Mouse (Mus musculus): ENCODE results near the gene Cfap61. TPM values are rescaled to one million over a fixed set of nuclear protein-coding genes. Genes with fewer than 3 reads are reported as not detected.

Cfap61 gene
- polyA plus RNA-seq, 1 experiment from 2014 or later: 0.28 TPM

DNA sequence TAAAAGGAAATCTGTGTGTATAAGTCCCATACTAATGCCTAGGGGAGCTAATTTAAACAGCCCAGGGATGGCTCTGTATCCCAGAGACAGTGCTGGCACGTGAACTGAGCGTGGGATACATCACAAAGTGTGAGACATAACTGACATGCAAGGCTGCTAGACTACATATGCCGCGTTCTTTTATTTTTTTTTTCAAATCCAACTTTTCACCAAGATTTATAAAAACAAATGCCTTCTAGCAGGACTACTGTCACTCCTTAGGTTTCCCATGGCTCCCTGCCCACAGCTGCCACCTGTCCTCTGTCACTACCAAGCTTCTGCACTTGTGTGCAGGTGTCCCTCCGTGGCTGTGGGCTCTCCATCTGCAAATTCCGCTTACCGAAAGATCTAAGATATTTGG, 239.6 kb downstream of the Cfap61 start:
- Histone ChIP-seq H3K4me3 (no peak overlapping the region), H3K27me3 (no peaks in the 10 kb centered on the region), H3K4me1 (replicated peaks) (no peaks in the 10 kb centered on the region), H3K9me3 (replicated peaks) (no peaks in the 10 kb centered on the region), H3K27ac (no peak overlapping the region), H3K9ac (no peak overlapping the region), H3K4me2 (no peak overlapping the region), H3K36me3 (no peaks in the 10 kb centered on the region)
- 80% methylated on average over 7 of the region's 7 CpGs for WGBS
- no peak for ATAC-seq (replicated peaks; ENCODE audit: insufficient number of reproducible peaks, insufficient read depth, low FRiP score, low read depth)

DNA sequence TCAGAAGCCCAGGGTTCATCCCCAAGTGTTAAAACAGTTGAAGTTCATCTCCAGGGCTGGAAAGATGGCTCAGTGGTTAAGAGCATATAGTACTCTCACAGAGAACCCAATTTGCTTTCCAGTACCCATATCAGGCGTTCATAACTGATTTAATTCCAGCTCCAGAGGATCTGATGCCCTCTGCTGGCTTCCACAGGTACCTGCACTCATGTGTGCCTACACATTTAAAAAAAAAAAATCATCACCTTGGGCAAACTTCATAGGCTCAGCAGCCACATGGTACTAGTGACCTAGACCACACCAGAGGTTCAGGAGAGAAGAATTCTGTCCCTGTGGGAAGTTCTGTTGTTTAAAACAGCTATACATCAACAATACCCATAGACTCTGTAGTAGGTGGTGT, 244.1 kb downstream of the Cfap61 start:
- no peak overlapping the region for H3K27ac ChIP-seq
- no peak for ATAC-seq (replicated peaks; ENCODE audit: insufficient number of reproducible peaks, insufficient read depth, low FRiP score, low read depth)
- no peaks in the 10 kb centered on the region for H3K36me3 ChIP-seq
- peaks cover 7% of the 10 kb centered on the region for H3K27me3 ChIP-seq
- 63% methylated on average over 1 of the region's 1 CpGs for WGBS
- H3K4me1 ChIP-seq (replicated peaks): no peaks in the 10 kb centered on the region
- no peak overlapping the region for H3K9ac ChIP-seq
- H3K4me3 ChIP-seq: no peak overlapping the region
- H3K9me3 ChIP-seq (replicated peaks): no peaks in the 10 kb centered on the region
- no peak overlapping the region for H3K4me2 ChIP-seq

DNA sequence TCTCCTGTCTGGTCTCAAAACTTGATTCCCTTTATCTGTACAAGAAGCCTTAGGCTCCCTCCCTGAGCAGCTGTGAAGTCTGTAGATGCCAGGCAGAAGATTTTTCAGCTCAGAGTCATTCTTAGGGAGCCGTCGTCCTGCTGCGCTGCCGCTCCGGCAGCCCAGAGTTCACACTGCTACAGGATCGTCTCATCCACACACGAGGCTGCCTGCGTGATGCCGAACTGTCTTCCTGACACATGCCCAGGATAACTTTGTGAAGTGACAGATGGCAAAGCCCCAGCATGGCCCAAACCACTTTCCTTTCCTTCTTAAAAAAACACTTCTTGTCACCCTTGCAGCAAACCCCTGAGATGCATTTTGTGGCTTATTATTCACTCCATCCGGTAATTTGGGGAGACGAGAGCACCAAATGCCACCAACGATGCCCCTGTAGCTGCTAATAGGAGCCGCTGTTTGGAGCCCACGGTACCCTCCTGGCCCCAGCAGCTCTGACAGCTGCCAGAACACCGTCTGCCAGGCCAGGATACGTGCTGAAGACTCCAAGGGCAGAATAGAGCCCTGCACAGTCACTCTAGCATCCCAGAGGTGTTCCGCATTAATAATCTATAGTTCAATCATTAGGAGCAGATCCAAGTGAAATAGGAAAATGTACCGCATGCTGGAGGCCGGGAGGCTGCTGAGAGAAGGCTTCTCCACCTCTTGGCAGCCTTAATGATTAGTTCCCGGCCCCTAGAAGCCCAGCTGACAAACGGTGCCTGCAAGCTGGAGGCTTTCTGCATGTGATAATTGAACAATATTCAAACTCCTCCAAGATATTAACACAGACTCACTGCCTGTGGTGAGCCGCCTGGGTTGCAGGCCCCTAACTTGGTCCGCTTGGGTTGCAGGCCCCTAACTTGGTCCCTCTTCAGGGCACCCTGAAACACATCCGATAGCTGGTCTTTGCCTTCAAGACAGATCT, 249.5 kb downstream of the Cfap61 start:
- Histone ChIP-seq H3K36me3 (no peaks in the 10 kb centered on the region), H3K4me2 (no peak overlapping the region), H3K27me3 (peaks cover 21% of the 10 kb centered on the region), H3K27ac (no peak overlapping the region), H3K4me3 (no peak overlapping the region), H3K4me1 (replicated peaks) (no peaks in the 10 kb centered on the region), H3K9ac (no peak overlapping the region), H3K9me3 (replicated peaks) (no peaks in the 10 kb centered on the region)
- 58% methylated on average over 24 of the region's 24 CpGs for WGBS
- ATAC-seq (replicated peaks; ENCODE audit: insufficient number of reproducible peaks, insufficient read depth, low FRiP score, low read depth): no peak

DNA sequence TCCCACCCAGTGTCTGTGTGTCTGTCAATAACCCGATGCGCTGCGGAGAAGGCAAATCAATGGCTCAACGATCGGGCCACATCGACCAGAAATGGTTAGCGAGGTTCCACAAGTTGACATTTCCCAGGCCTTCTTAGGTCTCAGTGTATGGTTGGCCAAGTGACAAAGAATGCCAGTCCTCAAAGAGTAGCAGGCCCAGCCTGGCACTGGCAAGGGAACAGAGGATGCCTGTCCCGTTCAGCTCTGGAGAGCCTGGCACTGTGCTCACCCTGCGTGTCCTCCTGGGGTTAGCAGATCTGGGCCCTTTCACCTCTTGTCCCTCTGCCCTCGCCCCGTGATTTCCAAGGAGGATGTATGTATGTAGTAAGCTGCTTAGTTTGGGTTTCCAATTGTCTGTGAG, 261.5 kb downstream of the Cfap61 start:
- Histone ChIP-seq H3K4me2 (no peak overlapping the region), H3K36me3 (no peaks in the 10 kb centered on the region), H3K27me3 (no peaks in the 10 kb centered on the region), H3K9ac (no peak overlapping the region), H3K4me1 (replicated peaks) (no peaks in the 10 kb centered on the region), H3K27ac (no peak overlapping the region), H3K4me3 (no peak overlapping the region), H3K9me3 (replicated peaks) (no peaks in the 10 kb centered on the region)
- no peak for ATAC-seq (replicated peaks; ENCODE audit: insufficient number of reproducible peaks, insufficient read depth, low FRiP score, low read depth)
- WGBS: 89% methylated on average over 11 of the region's 11 CpGs

DNA sequence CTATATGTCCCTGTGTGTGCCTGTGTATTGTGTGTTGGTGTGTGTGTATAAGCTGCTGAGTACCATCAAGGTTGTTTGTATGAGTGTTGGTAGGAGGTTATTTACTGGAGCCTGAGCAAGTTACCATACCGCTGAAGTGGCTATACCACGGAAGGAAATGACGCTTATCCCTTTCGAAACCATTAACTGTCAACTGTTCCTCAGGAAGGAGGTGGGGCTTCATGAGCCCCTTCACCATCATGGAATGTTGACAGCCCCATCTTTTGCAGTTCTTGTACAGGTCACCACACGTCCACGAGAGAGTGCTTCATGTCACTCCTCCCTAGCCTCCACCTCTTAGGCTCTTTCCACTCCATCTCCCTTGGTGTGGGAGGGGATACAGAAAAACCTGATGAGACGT, 263.4 kb downstream of the Cfap61 start:
- H3K9ac ChIP-seq: no peak overlapping the region
- H3K4me3 ChIP-seq: no peak overlapping the region
- H3K9me3 ChIP-seq (replicated peaks): no peaks in the 10 kb centered on the region
- no peaks in the 10 kb centered on the region for H3K4me1 ChIP-seq (replicated peaks)
- no peaks in the 10 kb centered on the region for H3K27me3 ChIP-seq
- H3K36me3 ChIP-seq: no peaks in the 10 kb centered on the region
- H3K27ac ChIP-seq: no peak overlapping the region
- H3K4me2 ChIP-seq: no peak overlapping the region
- no peak for ATAC-seq (replicated peaks; ENCODE audit: insufficient number of reproducible peaks, insufficient read depth, low FRiP score, low read depth)
- WGBS: 49% methylated on average over 7 of the region's 7 CpGs

DNA sequence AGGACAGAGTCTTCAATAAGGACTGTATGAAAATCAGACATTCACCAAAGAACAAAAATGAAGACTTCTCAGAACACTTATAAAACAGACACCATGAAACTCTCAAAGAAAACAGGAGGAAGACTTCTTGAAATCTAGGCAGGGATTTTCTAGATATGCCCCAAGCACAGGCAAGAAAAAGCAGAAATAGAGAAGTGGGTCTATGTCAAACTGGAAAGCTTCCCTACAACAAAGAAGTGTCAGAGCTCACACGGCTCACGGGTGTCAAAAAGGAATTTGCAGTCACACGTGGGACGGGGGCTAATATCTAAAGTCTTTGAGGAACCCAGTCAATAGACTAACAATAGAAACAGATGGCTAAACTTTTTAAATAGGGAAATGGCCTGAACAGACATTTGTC, 276.4 kb downstream of the Cfap61 start:
- Histone ChIP-seq H3K4me2 (no peak overlapping the region), H3K27me3 (peaks cover 28% of the 10 kb centered on the region), H3K27ac (no peak overlapping the region), H3K9me3 (replicated peaks) (no peaks in the 10 kb centered on the region), H3K4me3 (no peak overlapping the region), H3K9ac (no peak overlapping the region), H3K36me3 (no peaks in the 10 kb centered on the region), H3K4me1 (replicated peaks) (no peaks in the 10 kb centered on the region; the same call in 1 of the 2 replicates)
- no peak for ATAC-seq (replicated peaks; ENCODE audit: insufficient number of reproducible peaks, insufficient read depth, low FRiP score, low read depth)
- 46% methylated on average over 4 of the region's 4 CpGs for WGBS

DNA sequence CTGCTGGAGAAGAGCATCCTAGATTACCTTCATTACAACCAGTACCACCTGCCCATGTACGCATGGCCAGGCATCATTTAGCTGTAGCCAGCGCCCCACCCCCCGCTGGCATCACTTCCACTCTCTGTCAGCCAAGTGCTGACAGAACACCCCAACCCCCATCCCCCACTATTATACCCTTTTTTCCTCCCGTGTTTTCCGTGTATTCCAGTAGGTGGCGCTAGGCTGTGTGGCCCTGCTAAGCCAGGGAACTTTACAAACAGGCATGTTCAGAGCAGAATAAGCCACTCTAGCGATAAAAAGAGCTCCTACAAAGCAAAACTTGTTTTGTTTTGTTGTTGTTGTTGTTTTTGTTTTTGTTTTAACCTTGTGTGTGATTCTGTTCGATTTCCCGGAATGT, 280.1 kb downstream of the Cfap61 start:
- Histone ChIP-seq H3K27ac (no peak overlapping the region), H3K27me3 (peaks cover 62% of the 10 kb centered on the region), H3K4me3 (no peak overlapping the region), H3K4me2 (no peak overlapping the region), H3K9me3 (replicated peaks) (no peaks in the 10 kb centered on the region), H3K36me3 (no peaks in the 10 kb centered on the region), H3K4me1 (replicated peaks) (peaks cover 20% of the 10 kb centered on the region), H3K9ac (no peak overlapping the region)
- 3% methylated on average over 9 of the region's 9 CpGs for WGBS
- no peak for ATAC-seq (replicated peaks; ENCODE audit: insufficient number of reproducible peaks, insufficient read depth, low FRiP score, low read depth)

DNA sequence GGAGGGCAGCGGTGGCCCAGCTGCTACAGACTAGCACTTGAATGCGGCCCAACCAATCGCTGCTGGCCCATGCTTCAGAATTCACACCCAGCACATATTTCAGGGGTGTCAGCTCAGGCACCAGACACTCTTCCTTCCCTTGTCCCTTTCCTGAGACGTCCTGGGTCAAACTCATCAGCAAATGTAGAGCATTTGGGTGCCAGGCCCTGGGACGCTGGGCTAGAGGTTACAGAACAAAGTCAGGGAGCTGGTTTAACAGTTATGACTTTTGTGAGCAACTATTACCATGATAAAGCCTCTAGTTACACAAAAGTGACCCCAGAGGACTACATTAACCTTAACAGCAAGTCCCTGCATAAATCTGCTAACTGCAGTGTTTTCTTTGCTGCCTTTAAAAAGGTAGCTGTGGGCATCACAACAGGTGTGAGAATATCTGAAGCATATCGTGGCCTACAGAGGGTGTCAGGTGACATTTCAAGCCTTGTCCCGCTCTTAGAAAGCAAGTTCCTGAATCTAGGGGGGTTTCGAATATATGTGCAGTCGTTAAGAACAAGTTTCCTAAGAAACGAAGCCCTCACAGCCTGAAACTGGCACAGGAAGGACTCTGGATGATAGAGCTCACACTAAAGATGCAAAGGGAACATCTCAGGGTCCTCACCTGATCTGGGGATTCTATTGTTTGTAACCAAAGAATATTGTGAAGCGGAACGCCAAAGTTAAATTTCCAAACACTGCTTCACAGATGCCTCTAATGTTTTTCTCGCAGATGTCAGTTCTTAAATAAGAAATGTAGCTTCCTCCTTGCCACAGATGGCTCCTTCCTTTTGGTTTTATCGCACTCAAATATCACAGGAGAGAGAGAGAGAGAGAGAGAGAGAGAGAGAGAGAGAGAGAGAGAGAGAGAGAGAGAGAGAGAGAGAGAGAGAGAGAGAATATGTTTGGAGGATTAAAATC, 281.8 kb downstream of the Cfap61 start:
- Histone ChIP-seq H3K36me3 (no peaks in the 10 kb centered on the region), H3K9me3 (replicated peaks) (no peaks in the 10 kb centered on the region), H3K27ac (no peak overlapping the region), H3K4me3 (no peak overlapping the region), H3K9ac (no peak overlapping the region), H3K4me2 (no peak overlapping the region), H3K27me3 (peaks cover 76% of the 10 kb centered on the region), H3K4me1 (replicated peaks) (peaks cover 29% of the 10 kb centered on the region)
- WGBS: 30% methylated on average over 14 of the region's 14 CpGs
- ATAC-seq (replicated peaks; ENCODE audit: insufficient number of reproducible peaks, insufficient read depth, low FRiP score, low read depth): no peak

DNA sequence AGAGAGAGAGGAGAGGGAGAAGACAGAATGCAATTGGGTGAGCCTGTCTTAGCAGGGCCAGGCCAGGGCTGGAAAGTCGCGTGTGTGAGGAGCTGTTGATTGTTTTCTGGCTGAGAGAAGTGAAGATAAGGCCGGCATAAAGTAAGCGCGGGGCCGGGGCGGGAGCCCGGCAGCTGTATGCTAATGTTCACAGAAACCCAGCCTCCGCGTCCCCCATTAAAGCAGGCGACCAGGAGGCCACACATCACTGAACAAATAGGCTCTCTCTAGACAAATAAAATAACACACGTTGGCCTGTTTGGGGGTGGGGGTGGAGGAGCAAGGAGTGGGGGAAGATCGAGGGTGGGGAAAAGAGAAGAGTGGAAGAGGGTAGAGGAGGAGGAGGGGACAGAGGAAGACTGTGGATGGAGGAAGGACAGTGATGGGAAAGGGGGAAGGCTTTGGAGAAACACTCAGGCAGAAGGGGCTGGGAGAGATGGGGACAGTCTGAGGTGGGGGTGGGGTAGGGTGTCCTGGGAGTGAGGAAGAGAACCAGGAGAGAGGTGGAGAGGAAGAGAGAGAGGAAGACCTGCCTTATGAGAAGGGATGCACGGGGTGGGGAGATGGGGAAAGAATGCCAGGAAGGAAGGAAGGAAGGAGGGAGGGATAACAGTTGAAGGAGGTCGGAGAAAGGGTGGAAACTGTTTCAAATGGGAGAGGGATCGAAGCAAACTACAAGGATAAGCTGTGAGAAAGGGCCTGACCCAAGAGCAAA, 282.8 kb downstream of the Cfap61 start:
- Histone ChIP-seq H3K27ac (no peak overlapping the region), H3K27me3 (peaks cover 83% of the 10 kb centered on the region), H3K4me1 (replicated peaks) (peaks cover 39% of the 10 kb centered on the region), H3K9me3 (replicated peaks) (no peaks in the 10 kb centered on the region), H3K4me2 (peak overlapping the region; percentile 63), H3K36me3 (no peaks in the 10 kb centered on the region), H3K9ac (no peak overlapping the region), H3K4me3 (no peak overlapping the region; the same call in 1 of the 2 replicates)
- ATAC-seq (replicated peaks; ENCODE audit: insufficient number of reproducible peaks, insufficient read depth, low FRiP score, low read depth): peak; percentile 45; the same call in 1 of the 2 replicates
- 2% methylated on average over 16 of the region's 16 CpGs for WGBS

DNA sequence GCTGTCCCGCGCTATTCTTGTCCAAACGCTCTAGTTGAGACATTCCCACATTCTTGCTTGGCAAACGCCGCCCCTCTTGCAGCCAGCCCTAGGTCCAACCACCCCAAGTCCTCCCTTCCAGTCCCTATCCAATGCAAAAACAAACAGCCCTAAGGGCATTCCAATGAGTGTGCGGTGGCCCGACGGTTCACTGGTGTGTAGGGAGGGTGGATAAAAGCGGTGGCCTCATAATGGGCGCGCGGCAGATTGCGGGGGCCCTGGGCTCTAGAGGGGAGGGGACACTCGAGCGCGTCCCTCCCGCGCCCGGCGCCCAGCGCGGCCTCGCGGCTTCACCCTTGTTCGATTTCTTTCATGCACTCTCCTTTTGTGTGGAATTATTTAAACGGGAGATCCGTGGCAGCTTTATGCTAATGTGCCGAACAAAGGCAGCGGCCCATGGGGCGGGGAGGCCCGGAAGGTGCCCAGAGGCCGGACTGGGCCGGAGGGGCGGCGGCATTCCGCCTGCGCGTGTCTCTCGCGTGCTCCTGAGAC, 283.6 kb downstream of the Cfap61 start:
- Histone ChIP-seq H3K27ac (no peak overlapping the region), H3K27me3 (peaks cover 83% of the 10 kb centered on the region), H3K36me3 (no peaks in the 10 kb centered on the region), H3K4me3 (peak overlapping the region; percentile 42), H3K9me3 (replicated peaks) (no peaks in the 10 kb centered on the region), H3K9ac (0 out of 2 replicates have a peak overlapping the region, but pooled peaks have one; percentile 10), H3K4me1 (replicated peaks) (peaks cover 47% of the 10 kb centered on the region), H3K4me2 (peak overlapping the region; percentile 63)
- 1% methylated on average over 40 of the region's 40 CpGs for WGBS
- no peak for ATAC-seq (replicated peaks; ENCODE audit: insufficient number of reproducible peaks, insufficient read depth, low FRiP score, low read depth)

Measured in heart, embryonic 15.5 days (tissue).